Mouse (Mus musculus): ENCODE measurements around the gene G6pc2. TPM values are rescaled to one million over a fixed set of nuclear protein-coding genes. Genes with fewer than 3 reads are reported as not detected.

G6pc2 gene
- total RNA-seq, 2 experiments from 2014 or later, result not detected

DNA sequence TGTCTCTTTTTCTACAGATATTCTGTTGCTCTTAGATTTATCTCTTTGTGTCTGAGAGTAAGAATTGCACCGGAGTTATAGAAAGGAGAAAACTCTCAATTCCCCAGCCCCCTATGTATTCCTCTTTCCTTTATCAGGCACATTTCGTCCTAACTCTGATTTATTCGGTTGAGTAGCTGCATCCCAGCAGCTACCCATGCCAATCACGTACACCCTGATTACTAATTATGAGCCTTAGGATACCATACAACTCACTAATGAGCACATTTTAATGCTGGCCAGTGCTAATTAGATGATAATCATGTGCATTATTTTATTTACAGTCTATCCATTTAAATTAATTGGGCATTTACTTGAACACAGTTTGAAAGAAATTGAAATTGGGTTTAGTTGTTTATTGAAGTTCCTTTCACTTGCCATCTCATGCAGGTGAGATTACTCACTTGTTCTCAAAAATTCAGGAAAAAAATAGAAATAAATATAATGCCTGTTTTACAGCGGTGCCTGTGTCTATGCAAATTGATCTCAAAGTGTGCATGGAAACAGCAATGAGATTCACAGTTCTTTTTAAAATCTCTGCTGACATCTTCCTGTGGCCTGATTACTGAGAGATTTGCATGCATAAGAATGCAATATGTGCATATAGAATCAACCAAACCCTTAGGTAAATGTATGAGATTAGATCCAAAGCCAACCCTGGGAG lies 24.3 kb downstream of the G6pc2 start:
- intact Hi-C loops (cut with DNase I), result no loop called here
- no peak for DNase-seq

DNA sequence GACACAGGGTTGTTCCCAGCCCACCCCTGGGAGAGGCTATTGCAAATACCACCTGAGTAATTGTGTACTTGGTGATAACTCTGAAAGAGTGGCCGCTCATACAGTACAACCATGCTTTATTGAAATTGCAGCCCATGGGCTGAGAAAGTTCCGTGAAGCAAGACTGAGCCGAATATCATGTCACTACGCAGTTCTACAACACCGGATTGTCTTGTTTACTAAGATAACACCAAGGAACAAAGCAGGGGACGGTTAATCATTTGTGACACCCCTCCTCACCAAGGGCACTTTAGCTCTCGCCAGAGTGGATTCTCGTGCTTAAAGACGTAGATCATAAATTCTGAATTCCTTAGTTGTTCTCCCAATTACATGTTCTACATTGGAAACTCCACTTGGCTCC lies 28.4 kb downstream of the G6pc2 start:
- DNase-seq, result no peak
- intact Hi-C loops (cut with DNase I), result no loop called here

- intact Hi-C loops (cut with DNase I), result no loop called here
- DNase-seq, result no peak
Observed at GRCm38 (mm10) chr2:69244924-69245323, 34.1 kb downstream of the G6pc2 start.

DNA sequence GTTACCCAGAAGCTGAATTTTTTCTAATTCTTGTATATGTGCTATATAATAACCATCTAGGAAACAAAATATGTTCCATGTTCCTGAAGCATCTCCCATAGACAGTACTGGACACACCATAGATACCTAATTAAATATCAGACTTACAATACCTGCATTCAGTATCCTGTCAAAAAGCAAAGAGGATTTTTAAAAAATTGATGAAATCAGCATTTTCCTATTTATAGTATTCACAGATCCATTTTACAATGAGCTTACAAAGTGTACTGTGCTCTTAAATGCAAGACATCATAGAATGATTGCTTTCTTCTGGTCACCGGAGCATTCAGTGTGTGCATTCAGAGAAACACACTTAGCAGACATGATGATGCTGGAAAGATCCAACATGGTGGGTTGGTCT lies 36.2 kb downstream of the G6pc2 start:
- intact Hi-C loops (cut with DNase I), result no loop called here
- DNase-seq, result no peak

GRCm38 (mm10) chr2:69248221-69248755 lies 37.4 kb downstream of the G6pc2 start:
- intact Hi-C loops (cut with DNase I), result no loop called here
- no peak for DNase-seq

DNA sequence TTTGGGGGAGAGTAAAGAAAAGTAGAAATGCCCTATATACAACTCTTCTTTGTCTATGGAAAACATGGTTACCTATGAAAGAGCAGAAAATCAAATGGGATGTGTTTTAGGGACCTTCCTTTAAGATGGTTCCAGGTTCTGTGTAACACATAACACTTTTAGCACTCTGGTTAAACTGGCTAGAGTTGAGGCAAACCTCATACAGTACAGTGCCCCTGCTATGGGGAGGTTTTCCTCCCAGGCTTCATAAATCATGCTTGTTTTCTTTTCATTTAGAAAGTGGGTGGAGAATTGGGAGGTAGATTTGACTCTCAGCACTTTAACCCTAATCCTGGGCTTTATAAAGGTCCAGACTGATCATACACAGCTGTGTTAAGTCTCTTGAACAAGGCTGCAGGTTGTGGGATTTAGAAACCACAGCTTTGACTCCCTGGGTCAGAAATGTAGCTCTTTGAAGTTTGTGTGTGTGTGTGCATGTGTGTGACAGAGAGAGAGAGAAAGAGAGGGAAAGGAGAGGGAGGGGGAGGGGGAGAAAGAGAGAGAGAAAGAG lies 53.3 kb downstream of the G6pc2 start:
- no peak for DNase-seq
- intact Hi-C loops (cut with DNase I), result no loop called here

- DNase-seq, result no peak
- intact Hi-C loops (cut with DNase I), result no loop called here
Observed at GRCm38 (mm10) chr2:69275875-69276274, 65.0 kb downstream of the G6pc2 start.

Other genes starting within 250 kb of the G6pc2 start
- gene Nostrin, start 75.3 kb upstream of the G6pc2 start, total RNA-seq (2021), result 1 to 10 TPM; 1.3 to 2.3 TPM
- gene Spc25, start 4.9 kb upstream of the G6pc2 start, total RNA-seq (2021), result 1 to 10 TPM in 1 of 2 experiments, under 1 TPM in 1; 0.66 to 1.1 TPM
- gene Abcb11, start 131.5 kb downstream of the G6pc2 start, total RNA-seq (2021), result not detected
- not detected for gene Dhrs9, start 169.4 kb downstream of the G6pc2 start, total RNA-seq (2021)